ENCODE assay signal across 19 mouse cellular contexts in the genomic region with DNA sequence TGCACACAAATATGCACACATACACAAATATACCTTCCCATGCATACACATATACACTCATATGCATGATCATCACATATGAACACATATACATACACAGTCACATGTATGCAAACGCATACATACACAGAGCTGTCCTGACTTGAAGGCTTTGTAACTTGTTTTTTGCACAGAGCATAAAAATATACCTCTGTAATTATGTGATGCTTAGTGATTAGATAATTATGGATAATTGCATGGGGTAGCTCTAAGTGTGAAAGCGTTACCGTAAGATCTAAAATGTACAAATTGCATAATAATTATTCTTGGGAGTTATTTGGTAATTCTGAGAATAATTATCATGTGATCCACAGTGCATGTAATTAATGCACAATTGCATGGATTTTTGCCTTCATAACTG.
DNase-seq lines count a peak whose midpoint lies in the region; ATAC-seq and TF ChIP-seq lines count a peak whose summit lies in the region.
"Had no signal": no experiment of that assay in that cellular context is flagged by ENCODE, and none has a peak within 500 bp of the region (broad histone marks: within the 10 kb centered on the region; RNA-seq: fewer than 3 reads in every experiment).

No protein-coding gene starts in this region.

- no peak overlapping the region for H3K4me3 ChIP-seq in embryonic facial prominence, embryonic 12.5 days
- H3K4me3 ChIP-seq in embryonic facial prominence, embryonic 10.5 days, result no peak overlapping the region
- H3K4me3 ChIP-seq in midbrain, embryonic 11.5 days (ENCODE audit: low read depth, low read length), result no peak overlapping the region
- no peak overlapping the region for H3K4me3 ChIP-seq in midbrain, embryonic 10.5 days
- H3K4me3 ChIP-seq in forebrain, postnatal 0 days (ENCODE audit: low read depth, low read length), result no peak overlapping the region
- no peak overlapping the region for H3K4me3 ChIP-seq in heart, embryonic 12.5 days
- H3K4me3 ChIP-seq: heart, embryonic 10.5 days; heart, embryonic 15.5 days; hindbrain, embryonic 13.5 days had no signal

- DNase-seq in embryonic facial prominence, embryonic 10.5 days (ENCODE audit: low spot score), result no peak
- DNase-seq in midbrain, embryonic 11.5 days (ENCODE audit: low spot score, missing footprints), result peak; percentile 73
- DNase-seq in midbrain, embryonic 10.5 days (ENCODE audit: low spot score), result no peak
- peak; percentile 47 for DNase-seq in brain, embryonic 14.5 days (ENCODE audit: low read depth)
- no peak for DNase-seq in forebrain, postnatal 0 days
- DNase-seq: adrenal gland, postnatal 10 days; B cell, adult 2 months; cerebellum, adult 11-12 months; cerebellum, adult 9-11 months; gastrocnemius, postnatal 36 days; heart, postnatal 14 days had no signal

- no peak for TF ChIP-seq POLR2A in brain, embryonic 14.5 days (IDR thresholded peaks at IDR 0.05; ENCODE audit: borderline replicate concordance, extremely low read depth, insufficient read depth, insufficient read length, poor library complexity, severe bottlenecking)

- no peaks in the 10 kb centered on the region for H3K4me1 ChIP-seq in embryonic facial prominence, embryonic 12.5 days
- no peaks in the 10 kb centered on the region for H3K4me1 ChIP-seq in embryonic facial prominence, embryonic 10.5 days
- H3K4me1 ChIP-seq in midbrain, embryonic 11.5 days (ENCODE audit: control insufficient read depth, insufficient read depth, low read length), result peaks cover 3% of the 10 kb centered on the region; the same call in 1 of the 2 replicates
- H3K4me1 ChIP-seq in midbrain, embryonic 10.5 days, result peaks cover 7% of the 10 kb centered on the region; the same call in 1 of the 2 replicates
- H3K4me1 ChIP-seq in forebrain, postnatal 0 days (ENCODE audit: insufficient read depth), result 0 out of 2 replicates have a peak, but pooled peaks cover 3% of the 10 kb centered on the region
- H3K4me1 ChIP-seq in heart, embryonic 12.5 days (replicated peaks), result no peaks in the 10 kb centered on the region
- H3K4me1 ChIP-seq: heart, embryonic 10.5 days; heart, embryonic 15.5 days had no signal

- ATAC-seq in embryonic facial prominence, embryonic 12.5 days (ENCODE audit: insufficient number of reproducible peaks, insufficient read depth, low FRiP score, low TSS enrichment), result 0 out of 2 replicates have a peak, but pooled peaks have one; percentile 47
- ATAC-seq in midbrain, embryonic 11.5 days (ENCODE audit: low FRiP score), result no peak
- peak; percentile 79; the same call in 1 of the 2 replicates for ATAC-seq in forebrain, postnatal 0 days
- no peak for ATAC-seq in heart, embryonic 12.5 days (ENCODE audit: insufficient number of reproducible peaks, low FRiP score)
- ATAC-seq: CD4-positive, CD25-positive, alpha-beta regulatory T cell, adult 4 months; intestine, embryonic 16.5 days had no signal

- no peaks in the 10 kb centered on the region for H3K9me3 ChIP-seq in embryonic facial prominence, embryonic 12.5 days
- no peaks in the 10 kb centered on the region for H3K9me3 ChIP-seq in embryonic facial prominence, embryonic 10.5 days
- H3K9me3 ChIP-seq in midbrain, embryonic 11.5 days (ENCODE audit: control insufficient read depth, low read length), result no peaks in the 10 kb centered on the region
- no peaks in the 10 kb centered on the region for H3K9me3 ChIP-seq in midbrain, embryonic 10.5 days (replicated peaks)
- H3K9me3 ChIP-seq in forebrain, postnatal 0 days (ENCODE audit: low read length), result no peaks in the 10 kb centered on the region
- H3K9me3 ChIP-seq in heart, embryonic 12.5 days (replicated peaks), result no peaks in the 10 kb centered on the region
- H3K9me3 ChIP-seq: heart, embryonic 10.5 days; heart, embryonic 15.5 days; hindbrain, embryonic 13.5 days had no signal

- H3K36me3 ChIP-seq in embryonic facial prominence, embryonic 12.5 days, result no peaks in the 10 kb centered on the region
- no peaks in the 10 kb centered on the region for H3K36me3 ChIP-seq in embryonic facial prominence, embryonic 10.5 days (replicated peaks)
- H3K36me3 ChIP-seq in midbrain, embryonic 11.5 days (ENCODE audit: control insufficient read depth, insufficient read depth, low read length), result no peaks in the 10 kb centered on the region
- H3K36me3 ChIP-seq in midbrain, embryonic 10.5 days, result no peaks in the 10 kb centered on the region
- H3K36me3 ChIP-seq in forebrain, postnatal 0 days (ENCODE audit: insufficient read depth), result no peaks in the 10 kb centered on the region
- H3K36me3 ChIP-seq in heart, embryonic 12.5 days, result no peaks in the 10 kb centered on the region
- H3K36me3 ChIP-seq: G1E; heart, embryonic 10.5 days; heart, embryonic 15.5 days; hindbrain, embryonic 13.5 days had no signal

- H3K9ac ChIP-seq in embryonic facial prominence, embryonic 12.5 days, result no peak overlapping the region
- H3K9ac ChIP-seq in midbrain, embryonic 11.5 days (ENCODE audit: low read length), result no peak overlapping the region
- no peak overlapping the region for H3K9ac ChIP-seq in forebrain, postnatal 0 days
- H3K9ac ChIP-seq in heart, embryonic 12.5 days, result no peak overlapping the region
- H3K9ac ChIP-seq: heart, embryonic 15.5 days; hindbrain, embryonic 13.5 days had no signal

- TF ChIP-seq CTCF in brain, embryonic 14.5 days (IDR thresholded peaks at IDR 0.05; ENCODE audit: borderline replicate concordance, extremely low read depth, insufficient read depth, insufficient read length), result no peak
- no peak for TF ChIP-seq CTCF in forebrain, postnatal 0 days (IDR thresholded peaks at IDR 0.05; ENCODE audit: low read depth)

- H3K27ac ChIP-seq in embryonic facial prominence, embryonic 12.5 days, result no peak overlapping the region
- no peak overlapping the region for H3K27ac ChIP-seq in embryonic facial prominence, embryonic 10.5 days (replicated peaks)
- no peak overlapping the region for H3K27ac ChIP-seq in midbrain, embryonic 11.5 days (ENCODE audit: low read depth, low read length)
- no peak overlapping the region for H3K27ac ChIP-seq in midbrain, embryonic 10.5 days (replicated peaks)
- H3K27ac ChIP-seq in forebrain, postnatal 0 days (ENCODE audit: low read depth, low read length), result no peak overlapping the region
- H3K27ac ChIP-seq in heart, embryonic 12.5 days (ENCODE audit: poor library complexity, severe bottlenecking), result no peak overlapping the region
- H3K27ac ChIP-seq: heart, embryonic 10.5 days; heart, embryonic 15.5 days; hindbrain, embryonic 13.5 days had no signal

- WGBS in embryonic facial prominence, embryonic 12.5 days, result 85% methylated on average over 3 of the region's 3 CpGs
- 85% methylated on average over 3 of the region's 3 CpGs for WGBS in embryonic facial prominence, embryonic 10.5 days
- 90% methylated on average over 3 of the region's 3 CpGs for whole genome bisulfite sequencing in midbrain, embryonic 11.5 days
- WGBS in midbrain, embryonic 10.5 days, result 89% methylated on average over 3 of the region's 3 CpGs
- 56% methylated on average over 3 of the region's 3 CpGs for WGBS in forebrain, postnatal 0 days
- WGBS in heart, embryonic 12.5 days, result 85% methylated on average over 3 of the region's 3 CpGs

- no peak overlapping the region for H3K4me2 ChIP-seq in embryonic facial prominence, embryonic 12.5 days (replicated peaks)
- H3K4me2 ChIP-seq in midbrain, embryonic 11.5 days, result no peak overlapping the region
- H3K4me2 ChIP-seq in forebrain, postnatal 0 days (ENCODE audit: low read depth), result no peak overlapping the region
- H3K4me2 ChIP-seq in heart, embryonic 12.5 days, result no peak overlapping the region
- H3K4me2 ChIP-seq: heart, embryonic 15.5 days; hindbrain, embryonic 13.5 days had no signal

- H3K27me3 ChIP-seq in embryonic facial prominence, embryonic 12.5 days, result no peaks in the 10 kb centered on the region
- H3K27me3 ChIP-seq in embryonic facial prominence, embryonic 10.5 days (replicated peaks; ENCODE audit: low read depth, poor library complexity, severe bottlenecking), result no peaks in the 10 kb centered on the region
- no peaks in the 10 kb centered on the region for H3K27me3 ChIP-seq in midbrain, embryonic 11.5 days (ENCODE audit: control insufficient read depth, insufficient read depth, low read length)
- H3K27me3 ChIP-seq in midbrain, embryonic 10.5 days (ENCODE audit: low read depth, poor library complexity, severe bottlenecking), result no peaks in the 10 kb centered on the region
- no peaks in the 10 kb centered on the region for H3K27me3 ChIP-seq in forebrain, postnatal 0 days (ENCODE audit: insufficient read depth, low read length)
- H3K27me3 ChIP-seq in heart, embryonic 12.5 days (replicated peaks), result no peaks in the 10 kb centered on the region
- H3K27me3 ChIP-seq: heart, embryonic 15.5 days; hindbrain, embryonic 13.5 days had no signal

Comparison
In these comparisons a context has a peak if more than half of its experiments do, and no peak if none do; other contexts are left out.
1. DNase-seq: peak in midbrain, embryonic 11.5 days (single experiment) and brain, embryonic 14.5 days (single experiment); none in embryonic facial prominence, embryonic 10.5 days (single experiment), midbrain, embryonic 10.5 days (single experiment) and forebrain, postnatal 0 days (single experiment).
2. ATAC-seq: peak in embryonic facial prominence, embryonic 12.5 days (single experiment) and forebrain, postnatal 0 days (single experiment); none in midbrain, embryonic 11.5 days (single experiment) and heart, embryonic 12.5 days (single experiment).